Mouse (Mus musculus): ENCODE data around the gene Ubap2l.

GRCm38 (mm10) chr3:89965557-89965956 is 86.9 kb downstream of the Ubap2l start:
- no peak for TF ChIP-seq POLR2A (IDR thresholded peaks at IDR 0.05; ENCODE audit: control insufficient read depth, extremely low read depth, insufficient read depth, low read length, poor library complexity)
- no peak for TF ChIP-seq CTCF (IDR thresholded peaks at IDR 0.05; ENCODE audit: borderline replicate concordance, control insufficient read depth, extremely low read depth, insufficient read depth, low read length, poor library complexity)
